Mouse (Mus musculus) layer of hippocampus, adult 11-12 months (tissue): Measurements from ENCODE around the gene Lrrn3.
A peak's percentile ranks its signal among the peaks of the same experiment; 100 is the strongest.

Experiments used
- DNase-seq: peaks from one replicate; pipeline ENCODE4 v3.0.0; 2022; ENCODE audit warnings: low spot score

Lrrn3 gene

GRCm38 (mm10) chr12:41486331-41486730 lies at the start of gene Lrrn3:
Lrrn3 (minus strand) TSS chr12:41486431.
- DNase-seq, result no peak

GRCm38 (mm10) chr12:41528410-41528809 lies 42.2 kb upstream of the Lrrn3 start:
- DNase-seq, result no peak

GRCm38 (mm10) chr12:41526688-41527087 lies 40.5 kb upstream of the Lrrn3 start:
- no peak for DNase-seq

- no peak for DNase-seq
These were observed 35.4 kb upstream of the Lrrn3 start for GRCm38 (mm10) chr12:41521671-41522070.

GRCm38 (mm10) chr12:41520326-41520725 lies 34.1 kb upstream of the Lrrn3 start:
- DNase-seq, result no peak

GRCm38 (mm10) chr12:41518897-41519296 lies 32.7 kb upstream of the Lrrn3 start:
- no peak for DNase-seq

GRCm38 (mm10) chr12:41510588-41510987 lies 24.4 kb upstream of the Lrrn3 start:
- no peak for DNase-seq

GRCm38 (mm10) chr12:41508610-41509009 lies 22.4 kb upstream of the Lrrn3 start:
- DNase-seq, result no peak

GRCm38 (mm10) chr12:41500049-41500820 lies 14.0 kb upstream of the Lrrn3 start:
- DNase-seq, result no peak

GRCm38 (mm10) chr12:41494620-41495019 lies 8.4 kb upstream of the Lrrn3 start:
- peak; percentile 27 for DNase-seq

- peak; percentile 52 for DNase-seq
These were observed 774 bp upstream of the Lrrn3 start for GRCm38 (mm10) chr12:41487005-41487404.

- DNase-seq, result peak; percentile 82
These were observed 567 bp downstream of the Lrrn3 start for GRCm38 (mm10) chr12:41485512-41486215.

GRCm38 (mm10) chr12:41484689-41485511 lies 1.3 kb downstream of the Lrrn3 start:
- peak; percentile 52 for DNase-seq

GRCm38 (mm10) chr12:41483593-41484451 lies 2.4 kb downstream of the Lrrn3 start:
- peak; percentile 21 for DNase-seq

- DNase-seq, result peak; percentile 17
These were observed 3.1 kb downstream of the Lrrn3 start for GRCm38 (mm10) chr12:41483091-41483592.

- DNase-seq, result no peak
These were observed 4.7 kb downstream of the Lrrn3 start for GRCm38 (mm10) chr12:41481486-41481885.

- DNase-seq, result no peak
These were observed 17.0 kb downstream of the Lrrn3 start for GRCm38 (mm10) chr12:41469096-41469801.

GRCm38 (mm10) chr12:41468374-41468991 lies 17.7 kb downstream of the Lrrn3 start:
- no peak for DNase-seq

GRCm38 (mm10) chr12:41438446-41438845 lies 47.8 kb downstream of the Lrrn3 start:
- no peak for DNase-seq
